Mouse (Mus musculus) thymus, adult 18-20 months (tissue): ENCODE data around the gene Osgep.
"Not testable (repeated sequence)": the region's sequence is repeated elsewhere in the genome, so short reads cannot be mapped to it uniquely, and the experiment has no call there.

Experiments used
- DNase-seq, 2 experiments: peaks; one replicate each; pipeline ENCODE4 v3.0.0; 2022; ENCODE audit warnings: mixed read lengths in 2 of 2

Osgep gene

GRCm38 (mm10) chr14:50875591-50876230, 49.0 kb downstream of the Osgep start:
- DNase-seq = no peak

DNA sequence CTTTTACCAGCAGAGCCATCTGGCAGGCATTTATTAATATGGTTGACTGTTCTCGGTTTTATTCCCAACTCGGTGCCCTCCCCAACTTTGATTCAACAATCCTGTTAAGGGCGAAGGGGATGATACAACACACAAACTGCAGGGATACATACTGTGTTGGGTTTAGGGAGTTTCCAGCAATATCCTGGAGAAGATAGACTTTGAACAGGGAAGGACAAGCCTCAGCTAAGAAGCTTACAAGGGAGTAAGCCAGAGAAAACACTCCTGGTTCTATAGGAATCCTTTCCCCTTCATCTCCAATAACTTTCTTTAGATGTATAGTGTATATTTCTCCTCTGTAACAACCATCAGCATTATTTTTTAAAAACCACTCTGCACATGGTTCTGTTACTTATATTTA, 49.5 kb downstream of the Osgep start:
- DNase-seq = no peak

GRCm38 (mm10) chr14:50871284-50871683, 53.4 kb downstream of the Osgep start:
- no peak for DNase-seq

GRCm38 (mm10) chr14:50870805-50871143, 53.9 kb downstream of the Osgep start:
- no peak for DNase-seq

GRCm38 (mm10) chr14:50869889-50870804, 54.5 kb downstream of the Osgep start, which contains the start of gene Tep1:
TSS of gene Tep1 (minus strand) at chr14:50870560.
- peak; percentile 33 to 41 for DNase-seq

DNA sequence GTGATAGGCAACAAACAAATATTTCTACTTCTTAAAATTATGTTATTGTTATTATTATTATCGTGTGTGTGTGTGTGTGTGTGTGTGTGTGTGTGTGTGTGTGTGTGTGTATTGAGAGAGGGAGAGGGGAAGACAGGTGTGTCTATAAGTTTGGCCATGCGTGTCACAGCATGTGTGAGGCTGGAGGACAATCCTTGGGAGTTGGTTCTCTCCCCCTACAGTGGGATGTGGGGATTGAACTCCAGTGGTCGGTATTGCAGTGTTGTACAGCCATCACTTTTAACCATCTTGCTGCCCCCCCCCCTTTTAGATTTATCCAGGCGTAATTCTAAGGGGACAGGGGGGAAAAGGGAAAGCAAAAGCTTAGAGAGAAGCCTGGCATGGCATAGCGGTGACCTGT, 56.0 kb downstream of the Osgep start:
- DNase-seq = no peak

DNA sequence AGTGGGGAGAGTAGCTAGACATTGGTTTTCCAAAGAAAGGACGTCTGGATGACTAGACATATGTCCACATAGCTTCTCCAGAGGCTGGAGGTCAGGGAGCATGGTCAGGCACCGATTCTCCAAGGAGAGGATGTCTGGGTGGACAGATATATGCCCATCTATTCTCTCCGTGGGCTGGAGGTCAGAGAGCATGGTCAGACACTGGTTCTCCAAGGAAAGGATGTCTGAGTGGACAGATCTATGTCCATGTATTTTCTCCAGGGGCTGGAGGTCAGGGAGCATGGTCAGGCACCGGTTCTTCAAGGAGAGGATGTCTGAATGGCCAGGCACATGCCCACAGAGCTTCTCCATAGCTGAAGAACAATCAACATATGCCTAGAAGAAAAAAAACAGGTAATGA, 56.5 kb downstream of the Osgep start:
- no peak for DNase-seq

- DNase-seq = no peak
These were observed 57.7 kb downstream of the Osgep start for GRCm38 (mm10) chr14:50866966-50867365.

GRCm38 (mm10) chr14:50865005-50865404, 59.7 kb downstream of the Osgep start:
- not testable (repeated sequence) for DNase-seq

DNA sequence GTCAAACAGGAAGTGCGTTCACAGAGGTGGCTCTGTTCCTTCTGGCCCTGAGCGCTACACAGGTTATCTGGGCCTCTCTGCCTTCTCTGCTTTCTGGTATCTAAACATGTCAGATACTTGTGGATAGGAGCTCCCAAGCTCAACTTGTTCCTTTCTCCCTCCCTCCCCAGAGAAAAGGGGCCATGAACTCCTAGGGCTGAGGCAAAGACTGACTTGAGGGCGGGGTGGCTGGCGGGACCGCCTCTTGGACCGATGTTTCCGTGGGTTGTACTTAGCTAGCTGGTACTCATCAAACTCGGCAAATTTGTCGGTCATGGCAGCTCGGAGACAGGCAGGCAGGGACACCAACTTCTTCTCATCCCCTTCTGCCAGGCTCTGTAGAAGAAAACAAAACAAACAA, 62.1 kb downstream of the Osgep start:
- no peak for DNase-seq
